Mouse (Mus musculus) skeletal muscle tissue, adult 2 months (tissue): ENCODE measurements at regions not wholly inside any gene's neighbourhood (a gene's known extent, or its start where the extent isn't known, plus 50 kb on each side); places are given as distances from the start of the nearest gene placed in this dataset.
"Not testable (repeated sequence)": the region's sequence is repeated elsewhere in the genome, so short reads cannot be mapped to it uniquely, and the experiment has no call there.

Source experiments
- DNase-seq: peaks from one replicate; pipeline ENCODE4 v3.0.0-alpha.2; 2012; ENCODE audit warnings: low read depth, low spot score

GRCm38 (mm10) chr5:91892338-91892737 lies 70.5 kb downstream of the Rchy1 start:
- no peak for DNase-seq

- no peak for DNase-seq
These were observed 81.1 kb downstream of the Rchy1 start for GRCm38 (mm10) chr5:91881771-91882170.

GRCm38 (mm10) chr5:91880231-91880630 lies 82.6 kb downstream of the Rchy1 start:
- DNase-seq, result no peak

- DNase-seq, result no peak
These were observed 84.2 kb downstream of the Rchy1 start for GRCm38 (mm10) chr5:91878627-91879026.

GRCm38 (mm10) chr5:91876682-91877031 lies 86.2 kb downstream of the Rchy1 start:
- no peak for DNase-seq

- no peak for DNase-seq
These were observed 86.8 kb downstream of the Rchy1 start for GRCm38 (mm10) chr5:91875875-91876681.

DNA sequence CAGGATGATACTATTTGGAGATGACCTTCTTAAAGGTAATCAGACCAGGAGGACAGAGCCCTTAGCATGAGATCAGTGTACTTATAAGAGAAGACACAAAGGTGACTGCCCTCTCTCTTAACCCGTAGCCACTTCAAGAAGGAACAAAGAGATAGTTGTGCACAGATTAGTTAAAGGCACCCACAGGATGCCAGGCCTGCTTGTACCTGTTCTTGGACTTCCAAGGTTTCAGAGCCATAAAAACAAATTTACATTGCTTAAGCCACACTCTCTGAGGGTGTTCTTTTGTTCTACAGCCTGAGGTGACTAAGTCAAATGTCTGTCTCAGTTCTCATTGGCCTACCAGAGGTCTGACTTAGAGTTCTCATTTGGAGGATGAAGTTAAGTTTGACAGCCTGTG lies 90.1 kb downstream of the Rchy1 start:
- DNase-seq, result no peak

DNA sequence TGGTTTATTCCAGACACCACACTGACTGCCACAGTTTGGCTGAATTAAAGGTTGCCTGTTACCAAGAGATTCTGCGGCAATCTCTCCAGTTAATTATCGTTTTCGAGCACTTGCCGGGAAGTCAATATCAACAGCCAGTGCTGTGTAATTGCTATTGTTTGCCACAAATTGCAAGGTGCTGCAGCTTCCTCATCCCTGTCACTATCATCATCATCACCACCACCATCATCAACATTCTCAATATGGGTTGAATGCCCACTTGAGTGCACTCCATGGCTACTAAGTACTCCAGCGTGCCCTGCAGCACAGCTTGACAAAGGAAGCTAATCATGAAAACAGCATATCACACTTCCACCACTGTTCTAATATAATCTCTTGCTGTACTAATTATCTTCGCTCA lies 93.1 kb downstream of the Rchy1 start:
- DNase-seq, result no peak

- no peak for DNase-seq
These were observed 96.7 kb downstream of the Rchy1 start for GRCm38 (mm10) chr5:91866184-91866583.

DNA sequence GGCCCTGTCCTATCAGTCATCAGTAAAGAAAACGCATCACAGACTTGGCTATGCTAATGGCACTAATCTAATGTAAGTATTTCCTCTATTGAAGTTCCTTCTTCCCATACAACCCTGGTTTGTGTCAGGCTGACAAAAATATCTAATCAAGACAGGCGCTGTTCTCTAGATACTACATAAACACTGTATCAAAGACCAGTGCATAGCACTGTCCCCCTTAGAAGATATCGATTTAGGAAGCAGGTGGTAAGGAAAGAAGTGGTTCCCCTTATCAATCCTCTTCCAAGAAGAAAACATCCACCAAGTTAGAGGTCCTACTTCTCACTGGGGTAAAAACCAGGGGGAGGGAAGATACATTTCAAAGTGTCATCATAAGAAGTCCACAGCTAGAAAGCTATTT lies 97.5 kb downstream of the Rchy1 start:
- DNase-seq, result no peak

GRCm38 (mm10) chr5:91862843-91863242 lies 100.0 kb downstream of the Rchy1 start:
- DNase-seq, result no peak

- no peak for DNase-seq
These were observed 100.6 kb downstream of the Rchy1 start for GRCm38 (mm10) chr5:91862243-91862642.

DNA sequence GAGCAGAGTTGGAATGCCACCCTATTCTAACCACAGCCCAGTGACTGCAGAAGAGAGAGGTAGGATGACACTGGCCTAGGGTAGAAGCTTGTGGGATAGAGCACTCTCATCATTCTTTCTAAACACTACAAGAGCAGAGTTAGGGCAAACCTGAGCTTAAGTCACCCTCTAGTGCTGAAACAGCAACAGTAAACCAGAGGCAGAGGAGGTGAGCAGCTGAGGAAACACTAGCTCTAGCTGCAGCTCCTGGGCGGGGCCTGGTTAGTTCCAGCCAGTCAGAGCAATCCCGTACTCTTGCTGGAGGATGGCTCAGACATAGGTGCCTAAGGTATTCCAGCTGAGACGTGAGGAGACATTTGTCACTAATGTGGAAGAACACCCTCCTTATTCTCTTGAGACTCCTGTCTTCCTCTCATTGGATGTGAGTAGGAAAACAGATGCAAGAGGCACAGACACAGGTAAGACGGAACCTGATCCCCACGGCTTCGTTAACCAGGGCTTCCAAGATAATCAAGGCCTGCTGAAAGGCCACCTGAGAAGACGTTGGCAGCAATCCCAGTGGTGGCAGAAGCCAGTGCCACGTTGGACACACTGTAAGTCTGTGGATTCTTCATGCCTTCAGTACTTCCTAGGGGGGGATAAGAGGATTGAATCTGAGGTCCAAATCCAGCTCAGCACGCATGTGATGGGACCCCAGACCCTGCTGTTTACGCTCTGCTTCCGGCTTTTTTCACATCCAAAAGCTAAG lies 101.3 kb downstream of the Rchy1 start:
- peak; percentile 5 for DNase-seq

- no peak for DNase-seq
These were observed 102.4 kb downstream of the Rchy1 start for GRCm38 (mm10) chr5:91860489-91860888.

GRCm38 (mm10) chr5:91852330-91852729 lies 110.5 kb downstream of the Rchy1 start:
- DNase-seq, result no peak

- not testable (repeated sequence) for DNase-seq
These were observed 111.9 kb downstream of the Rchy1 start for GRCm38 (mm10) chr5:91850862-91851569.

DNA sequence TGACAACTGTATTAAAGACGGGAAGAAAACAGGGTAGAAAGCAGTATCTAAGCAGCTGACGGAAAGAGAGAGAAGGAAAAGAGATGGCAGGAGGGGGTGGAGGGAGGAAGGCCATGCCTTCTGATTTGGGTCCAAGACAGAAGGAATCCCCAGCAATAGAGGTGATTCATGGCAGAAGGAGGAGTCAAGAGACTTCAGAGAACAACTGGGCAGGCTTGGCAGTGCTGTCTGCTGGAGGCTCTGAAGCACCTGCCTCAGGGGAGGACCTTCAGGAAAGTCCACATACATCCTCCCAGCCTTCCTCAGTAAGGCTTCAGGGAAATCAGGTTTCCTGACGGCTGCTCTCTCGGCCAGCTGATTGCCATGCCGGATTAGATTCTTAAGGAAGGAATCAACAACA lies 112.4 kb downstream of the Rchy1 start:
- DNase-seq, result no peak

- no peak for DNase-seq
These were observed 113.3 kb downstream of the Rchy1 start for GRCm38 (mm10) chr5:91849533-91849932.

DNA sequence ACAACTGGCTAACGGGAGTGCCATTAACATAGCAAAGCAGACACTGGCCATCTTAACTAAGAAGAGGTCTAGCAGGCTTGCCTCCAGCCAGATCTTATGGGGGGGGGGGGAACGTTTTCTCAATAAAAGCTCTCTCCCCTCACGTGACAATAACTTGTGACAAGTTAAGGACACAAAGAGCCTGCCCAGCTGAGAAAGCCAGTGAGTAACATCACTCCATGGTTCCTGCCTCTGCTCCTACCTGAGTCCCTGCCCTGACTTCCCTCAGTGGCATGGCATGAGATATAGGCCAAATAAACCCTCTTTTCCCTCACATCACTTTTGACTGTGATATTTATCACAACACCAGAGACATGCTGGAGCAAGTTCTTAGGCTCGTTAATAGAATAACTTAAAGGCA lies 113.8 kb downstream of the Rchy1 start:
- DNase-seq, result no peak

- DNase-seq, result no peak
These were observed 114.3 kb downstream of the Rchy1 start for GRCm38 (mm10) chr5:91848528-91848927.

DNA sequence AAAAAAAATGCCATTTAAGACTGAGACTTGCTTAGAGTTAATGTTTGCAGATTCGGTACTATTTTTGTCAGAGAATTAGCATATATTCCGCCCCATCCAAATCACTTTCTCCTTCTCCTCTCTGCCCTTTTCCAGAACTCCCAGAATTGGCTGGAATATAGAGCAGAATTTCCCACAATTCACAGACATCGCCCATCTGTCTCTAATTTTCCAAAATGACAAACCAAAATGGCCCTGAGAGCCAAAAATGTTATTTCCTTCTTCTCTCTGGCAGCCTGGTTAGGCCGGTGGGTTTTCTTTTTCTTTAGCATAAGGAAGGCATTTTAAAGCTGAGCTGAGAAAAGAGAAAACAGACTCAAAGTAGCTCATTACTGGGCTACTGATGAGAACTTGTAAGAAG lies 119.8 kb downstream of the Rchy1 start:
- no peak for DNase-seq

DNA sequence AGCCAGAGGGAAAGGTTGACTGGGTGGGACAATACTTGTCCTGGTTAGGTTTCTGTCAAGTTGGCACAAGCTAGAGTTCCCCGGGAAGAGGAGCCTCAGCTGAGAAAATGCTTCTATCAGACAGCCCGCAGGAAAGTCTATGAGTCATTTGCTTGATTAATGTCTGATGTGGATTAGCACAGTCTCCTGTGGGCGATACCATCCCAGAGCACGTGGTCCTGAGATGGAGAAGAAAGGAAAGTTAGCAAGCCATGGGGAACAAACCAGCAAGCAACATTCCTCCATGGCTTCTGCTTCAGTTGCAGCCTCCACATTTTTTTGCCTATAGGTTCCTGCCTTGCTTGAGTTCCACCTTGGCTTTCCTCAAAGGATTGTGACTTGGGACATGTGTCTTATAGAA lies 121.8 kb downstream of the Rchy1 start:
- DNase-seq, result no peak

- no peak for DNase-seq
These were observed 134.4 kb downstream of the Rchy1 start for GRCm38 (mm10) chr5:91828481-91828880.
